29 mouse cellular contexts compared by ENCODE assay signal in genomic region chr16:66811495-66811894, GRCm38 (mm10).
"Had no signal": no experiment of that assay in that cellular context is flagged by ENCODE, and none has a peak within 500 bp of the region (broad histone marks: within the 10 kb centered on the region; RNA-seq: fewer than 3 reads in every experiment).

No protein-coding gene starts in this region.

- H3K4me1 ChIP-seq: heart, embryonic 13.5 days; heart, embryonic 15.5 days; hindbrain, embryonic 13.5 days; hindbrain, embryonic 15.5 days; kidney, embryonic 15.5 days; limb, embryonic 10.5 days; limb, embryonic 12.5 days; liver, embryonic 13.5 days; liver, embryonic 15.5 days had no signal

- H3K27me3 ChIP-seq: heart, embryonic 13.5 days; heart, embryonic 15.5 days; hindbrain, embryonic 13.5 days; hindbrain, embryonic 15.5 days; kidney, embryonic 15.5 days; limb, embryonic 12.5 days; liver, embryonic 13.5 days; liver, embryonic 15.5 days had no signal

- DNase-seq: gastrocnemius, postnatal 14 days; gastrocnemius, postnatal 36 days; heart, adult 11 months; heart, adult 2 months; heart, postnatal 14 days; heart, postnatal 36 days; kidney, adult 11 months; kidney, adult 2 months; kidney, adult 9 months; kidney, postnatal 14 days; kidney, postnatal 4 days; liver; liver, embryonic 13.5 days; liver, postnatal 0 days had no signal

- H3K9ac ChIP-seq: heart, embryonic 13.5 days; heart, embryonic 15.5 days; hindbrain, embryonic 13.5 days; hindbrain, embryonic 15.5 days; kidney, embryonic 15.5 days; limb, embryonic 12.5 days; liver, embryonic 13.5 days; liver, embryonic 15.5 days; liver, postnatal 0 days had no signal

- H3K4me3 ChIP-seq: heart, adult 2 months; heart, embryonic 13.5 days; heart, embryonic 15.5 days; hindbrain, embryonic 13.5 days; hindbrain, embryonic 15.5 days; kidney, embryonic 15.5 days; layer of hippocampus, adult 2 months; left cerebral cortex, adult 2 months; limb, embryonic 10.5 days; limb, embryonic 12.5 days; liver, embryonic 13.5 days; liver, embryonic 15.5 days had no signal

- H3K9me3 ChIP-seq: heart, embryonic 13.5 days; heart, embryonic 15.5 days; hindbrain, embryonic 13.5 days; hindbrain, embryonic 15.5 days; kidney, embryonic 15.5 days; limb, embryonic 10.5 days; limb, embryonic 12.5 days; liver, embryonic 13.5 days; liver, embryonic 15.5 days had no signal

- H3K27ac ChIP-seq: heart, adult 2 months; heart, embryonic 13.5 days; heart, embryonic 15.5 days; hindbrain, embryonic 13.5 days; hindbrain, embryonic 15.5 days; hindbrain, postnatal 0 days; kidney, embryonic 15.5 days; kidney, postnatal 0 days; layer of hippocampus, adult 2 months; left cerebral cortex, adult 2 months; limb, embryonic 10.5 days; limb, embryonic 12.5 days; liver, embryonic 13.5 days; liver, embryonic 15.5 days had no signal

- ATAC-seq: hindbrain, postnatal 0 days; intestine, embryonic 16.5 days; liver, postnatal 0 days had no signal

- H3K4me2 ChIP-seq: heart, embryonic 11.5 days; heart, embryonic 13.5 days; heart, embryonic 15.5 days; hindbrain, embryonic 13.5 days; hindbrain, embryonic 15.5 days; kidney, embryonic 15.5 days; limb, embryonic 12.5 days; liver, embryonic 11.5 days; liver, embryonic 13.5 days; liver, embryonic 15.5 days had no signal

- H3K36me3 ChIP-seq: heart, embryonic 13.5 days; heart, embryonic 15.5 days; hindbrain, embryonic 13.5 days; hindbrain, embryonic 15.5 days; kidney, embryonic 15.5 days; limb, embryonic 10.5 days; limb, embryonic 12.5 days; liver, embryonic 13.5 days; liver, embryonic 15.5 days had no signal
